ENCODE assay signal across 8 mouse cellular contexts in genomic region chr1:151483568-151483967, GRCm38 (mm10). TPM values are rescaled to one million over a fixed set of nuclear protein-coding genes. Genes with fewer than 3 reads are reported as not detected.
DNase-seq lines count a peak whose midpoint lies in the region; ATAC-seq and TF ChIP-seq lines count a peak whose summit lies in the region.

No protein-coding gene starts in this region.

- no peak overlapping the region for H3K4me3 ChIP-seq in lung, embryonic 14.5 days (ENCODE audit: low read depth, low read length)

- peaks cover 19% of the 10 kb centered on the region for H3K36me3 ChIP-seq in lung, embryonic 14.5 days (ENCODE audit: insufficient read depth)

- H3K27me3 ChIP-seq in lung, embryonic 14.5 days (ENCODE audit: insufficient read depth, low read length), result no peaks in the 10 kb centered on the region

- ATAC-seq in frontal cortex, adult (ENCODE audit: low TSS enrichment), result peak; percentile 78
- ATAC-seq in lung, embryonic 14.5 days (ENCODE audit: insufficient read depth), result no peak

- no peak overlapping the region for H3K27ac ChIP-seq in lung, embryonic 14.5 days (ENCODE audit: low read depth)

- TF ChIP-seq CTCF in lung, embryonic 14.5 days (IDR thresholded peaks at IDR 0.05; ENCODE audit: low read depth), result peak; percentile 39

- 67% methylated on average over 1 of the region's 1 CpGs for WGBS in lung, embryonic 14.5 days

- no peak for DNase-seq in frontal cortex, postnatal 14 days (ENCODE audit: low spot score in 2 of 2)
- DNase-seq in 416B (ENCODE audit: low read depth), result peak; percentile 58
- DNase-seq in T-cell, adult 2 months (ENCODE audit: low spot score), result peak; percentile 43
- DNase-seq in lung, embryonic 14.5 days, result no peak
- no peak for DNase-seq in urinary bladder, postnatal 14 days (ENCODE audit: low spot score)
- no peak for DNase-seq in gastrocnemius, postnatal 14 days
- DNase-seq in left cerebral cortex, adult 11 months (ENCODE audit: low spot score), result no peak

- H3K4me1 ChIP-seq in lung, embryonic 14.5 days (ENCODE audit: insufficient read depth), result no peaks in the 10 kb centered on the region

- no peak overlapping the region for H3K9ac ChIP-seq in lung, embryonic 14.5 days

- H3K9me3 ChIP-seq in lung, embryonic 14.5 days (ENCODE audit: low read depth, low read length), result no peaks in the 10 kb centered on the region

- no peak overlapping the region for H3K4me2 ChIP-seq in lung, embryonic 14.5 days

- intact Hi-C loops in gastrocnemius, postnatal 14 days (cut with DNase I; ENCODE audit: low total_unique reads), result no loop called here

RNA-seq across cellular contexts. Expression of gene Rnf2, which starts 17.2 kb away (rescaled TPM):
- 86.1 and 89.7 TPM in 2 replicates for polyA plus RNA-seq in lung, embryonic 14.5 days (2014; fragmentation: Nextera tagmentation; extraction: Ambion mirVana)
- 10 to 100 TPM; 17.9 to 19.7 TPM for total RNA-seq in gastrocnemius, postnatal 14 days (2021)

RNA-seq across cellular contexts. Expression of gene Trmt1l, which starts 55.2 kb away (rescaled TPM):
- polyA plus RNA-seq in lung, embryonic 14.5 days (2014; fragmentation: Nextera tagmentation; extraction: Ambion mirVana), result 41.8 and 42.1 TPM in 2 replicates
- total RNA-seq in gastrocnemius, postnatal 14 days (2021), result 10 to 100 TPM; 12.0 to 12.3 TPM

RNA-seq across cellular contexts. Expression of gene Swt1, which starts 55.3 kb away (rescaled TPM):
- polyA plus RNA-seq in lung, embryonic 14.5 days (2014; fragmentation: Nextera tagmentation; extraction: Ambion mirVana), result 24.9 TPM in 2 replicates
- total RNA-seq in gastrocnemius, postnatal 14 days (2021), result 1 to 10 TPM; 4.6 to 8.1 TPM

Comparison
In these comparisons a context has a peak if more than half of its experiments do, and no peak if none do; other contexts are left out.
1. DNase-seq: peak in 416B (single experiment) and T-cell, adult 2 months (single experiment); none in frontal cortex, postnatal 14 days (0 of 2), lung, embryonic 14.5 days (single experiment), urinary bladder, postnatal 14 days (single experiment), gastrocnemius, postnatal 14 days (single experiment) and left cerebral cortex, adult 11 months (single experiment).